Mouse (Mus musculus): ENCODE results near the gene Cnih3.
A peak's percentile ranks its signal among the peaks of the same experiment; 100 is the strongest.

Cnih3 gene

GRCm38 (mm10) chr1:181352367-181353199 is at the start of gene Cnih3:
TSS of gene Cnih3 (plus strand) at chr1:181352628.
- DNase-seq = peak; percentile 53 to 71

DNA sequence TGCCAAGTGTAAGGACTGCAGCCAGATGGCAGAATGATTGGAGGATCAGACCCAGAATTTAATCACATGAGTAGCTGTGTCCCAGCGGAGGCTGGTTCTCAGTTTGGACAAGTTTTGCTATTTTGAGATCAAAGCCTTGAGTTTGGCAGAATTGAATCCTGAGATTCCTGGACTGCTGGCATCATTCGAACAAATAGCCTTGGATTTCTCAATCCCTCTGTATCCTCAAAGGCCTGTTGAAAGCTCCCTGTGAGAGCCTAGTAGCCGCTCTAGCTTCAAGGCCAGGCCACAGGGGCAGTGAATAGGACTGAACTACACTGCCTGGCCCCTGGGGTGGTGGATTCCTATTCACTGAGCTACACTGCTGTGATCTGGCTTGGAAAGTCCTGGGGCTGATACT is 44.4 kb upstream of the Cnih3 start:
- no peak for DNase-seq

- DNase-seq = no peak
Observed at GRCm38 (mm10) chr1:181310712-181311111, 41.7 kb upstream of the Cnih3 start.

DNA sequence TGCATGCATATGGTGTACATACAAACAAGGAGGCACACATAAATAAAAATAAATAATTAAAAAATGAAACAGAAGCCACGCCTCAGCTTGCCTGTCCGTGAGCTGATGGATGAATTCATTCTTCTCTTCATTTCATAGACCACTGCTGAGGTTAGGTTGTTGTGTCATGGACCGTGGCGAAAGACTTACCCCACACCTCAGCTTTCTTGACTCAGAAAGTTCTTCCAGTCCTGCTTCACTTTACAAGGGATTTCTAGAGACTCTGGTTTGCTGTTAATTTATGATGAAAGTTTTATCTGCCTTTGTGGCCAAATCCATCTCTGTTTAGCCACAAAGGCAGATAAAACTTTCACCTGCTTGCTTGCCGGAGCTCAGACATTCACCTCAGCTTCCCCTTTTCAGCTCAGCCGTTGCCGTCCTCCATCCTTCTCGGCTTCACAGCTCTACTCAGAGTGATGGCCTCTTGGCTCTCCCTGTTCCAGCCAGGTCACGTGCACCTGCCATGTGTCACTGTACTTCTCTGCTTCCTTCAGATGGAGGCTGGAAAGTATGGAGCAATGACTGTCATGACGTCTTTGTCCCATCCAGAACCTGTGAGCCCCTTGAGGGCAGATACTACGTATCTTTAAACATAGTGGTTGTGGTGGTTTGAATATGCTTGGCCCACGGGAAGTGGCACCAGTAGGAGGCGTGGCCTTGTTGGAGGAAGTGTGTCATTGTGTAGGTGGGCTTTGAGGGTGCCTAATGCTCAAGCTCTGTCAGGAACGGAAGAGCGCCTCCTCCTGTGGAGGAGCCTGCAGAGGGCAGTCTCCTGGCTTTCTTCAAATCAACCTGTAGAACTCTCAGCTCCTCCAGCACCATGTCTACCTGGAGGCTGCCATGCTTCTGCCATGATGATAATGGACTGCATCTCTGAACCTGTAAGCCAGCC is 40.0 kb upstream of the Cnih3 start:
- DNase-seq = no peak

GRCm38 (mm10) chr1:181313046-181313415 is 39.4 kb upstream of the Cnih3 start:
- DNase-seq = no peak

GRCm38 (mm10) chr1:181314301-181314700 is 38.1 kb upstream of the Cnih3 start:
- DNase-seq = no peak

DNA sequence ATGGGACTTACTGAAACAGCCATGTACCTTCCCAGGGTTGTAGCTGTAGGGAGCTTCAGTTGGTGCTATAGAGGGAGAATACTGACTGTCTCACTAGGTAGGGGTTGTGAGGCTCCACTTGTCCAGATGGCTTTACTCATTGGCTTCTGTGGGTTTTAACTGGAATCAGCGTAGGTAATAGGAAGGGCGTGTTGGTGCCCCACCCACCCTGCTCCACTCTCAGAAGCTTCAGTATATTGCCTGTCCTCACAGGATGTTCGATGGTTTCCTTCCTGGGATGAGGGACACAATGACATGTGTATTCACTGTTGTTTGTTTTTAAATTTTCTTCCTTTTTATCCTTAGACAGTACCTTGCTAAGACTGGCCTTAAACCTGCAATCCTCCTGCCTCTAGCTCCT is 37.1 kb upstream of the Cnih3 start:
- DNase-seq = no peak

DNA sequence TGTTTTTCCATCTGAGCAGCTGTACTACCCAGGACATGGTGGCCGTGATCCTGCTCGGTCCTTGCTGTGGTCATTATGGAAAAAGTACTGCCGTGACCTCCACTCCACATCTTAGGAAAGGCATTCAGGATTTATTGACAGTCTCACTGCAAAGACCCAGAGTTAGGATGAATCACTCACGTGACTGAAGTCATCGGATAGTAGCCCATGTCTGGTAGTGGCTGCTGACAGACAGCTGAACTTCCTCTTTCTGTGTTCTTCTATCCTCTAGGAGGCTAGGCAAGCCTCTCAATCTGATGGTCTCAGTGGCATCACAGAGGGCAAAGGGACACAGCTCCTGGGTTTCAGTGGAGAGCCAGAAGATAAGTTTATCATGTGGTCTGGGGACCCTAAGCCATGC is 35.9 kb upstream of the Cnih3 start:
- no peak for DNase-seq

DNA sequence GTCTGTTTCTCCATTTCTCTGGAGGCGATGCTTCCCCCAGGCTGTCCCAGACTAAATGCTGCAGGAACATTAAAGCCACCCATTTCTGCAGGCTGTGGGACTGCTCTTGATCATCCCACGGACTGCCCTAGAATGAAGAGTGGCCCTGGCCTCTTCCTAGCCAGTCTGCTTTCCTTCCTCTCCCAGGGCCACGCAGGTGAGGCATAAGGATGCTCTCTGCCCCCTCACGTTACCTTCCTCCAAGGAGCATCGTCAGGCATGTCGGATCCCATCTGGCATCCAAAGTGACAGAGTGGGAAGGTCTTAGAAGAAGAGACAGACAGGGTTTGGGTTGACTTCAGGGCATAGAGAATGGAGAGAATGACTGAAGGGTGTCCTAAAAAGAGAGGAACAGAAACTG is 33.0 kb upstream of the Cnih3 start:
- no peak for DNase-seq

DNA sequence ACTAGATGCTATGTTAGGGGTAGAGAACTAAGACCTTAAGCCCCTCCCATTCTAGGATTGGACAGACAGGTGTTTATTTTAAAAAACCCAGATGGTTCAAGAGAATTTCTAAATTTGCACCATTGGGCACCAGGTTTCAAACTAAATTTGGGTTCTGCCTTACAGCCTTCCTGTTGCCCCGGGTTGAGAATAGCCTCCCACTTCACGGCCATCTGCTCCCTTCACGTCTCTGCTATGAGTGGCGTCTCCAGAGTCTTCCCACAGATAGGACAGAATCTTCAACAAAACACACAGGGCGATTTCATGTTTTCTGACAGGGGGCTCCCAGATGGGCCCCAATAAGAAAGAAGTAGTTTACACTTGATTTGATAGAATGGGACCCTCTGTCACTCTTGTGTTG is 31.3 kb upstream of the Cnih3 start:
- DNase-seq = no peak

DNA sequence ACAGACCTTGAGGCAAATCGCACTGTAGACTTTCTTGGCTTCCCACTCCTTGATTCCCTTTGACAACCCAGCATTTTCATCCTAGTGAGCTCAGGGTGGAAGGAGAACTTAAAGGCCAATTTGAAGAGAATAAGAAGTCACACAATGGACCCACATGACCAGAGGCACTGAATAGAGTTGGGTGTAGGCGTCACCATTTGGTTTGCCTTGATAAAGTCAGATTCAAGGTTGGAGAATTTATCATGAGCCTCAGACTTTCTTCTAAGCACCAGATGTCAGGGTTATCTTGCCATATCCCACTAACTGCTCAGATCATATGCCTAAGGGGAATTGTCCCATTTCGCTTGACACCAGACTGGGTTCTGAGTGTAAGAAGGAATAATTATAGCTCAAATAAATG is 29.3 kb upstream of the Cnih3 start:
- no peak for DNase-seq

DNA sequence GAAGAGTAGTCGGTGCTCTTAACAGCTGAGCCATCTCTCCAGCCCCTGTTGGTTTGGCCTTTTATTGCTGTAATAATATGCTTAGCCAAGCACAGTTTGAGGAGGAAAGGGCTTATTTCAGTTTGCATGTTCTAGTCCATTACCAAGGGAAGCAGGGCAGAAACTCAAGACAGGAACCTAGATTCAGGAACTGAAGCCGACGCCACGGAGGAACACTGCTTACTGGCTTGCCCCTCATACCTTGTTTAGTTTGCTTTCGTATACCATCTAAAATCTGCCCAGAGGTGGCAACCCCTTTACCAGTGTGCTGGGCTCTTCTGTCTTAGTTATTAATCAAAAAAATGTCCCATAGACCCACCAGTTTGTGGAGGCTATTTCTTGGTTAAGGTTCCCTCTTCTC is 25.3 kb upstream of the Cnih3 start:
- DNase-seq = no peak

DNA sequence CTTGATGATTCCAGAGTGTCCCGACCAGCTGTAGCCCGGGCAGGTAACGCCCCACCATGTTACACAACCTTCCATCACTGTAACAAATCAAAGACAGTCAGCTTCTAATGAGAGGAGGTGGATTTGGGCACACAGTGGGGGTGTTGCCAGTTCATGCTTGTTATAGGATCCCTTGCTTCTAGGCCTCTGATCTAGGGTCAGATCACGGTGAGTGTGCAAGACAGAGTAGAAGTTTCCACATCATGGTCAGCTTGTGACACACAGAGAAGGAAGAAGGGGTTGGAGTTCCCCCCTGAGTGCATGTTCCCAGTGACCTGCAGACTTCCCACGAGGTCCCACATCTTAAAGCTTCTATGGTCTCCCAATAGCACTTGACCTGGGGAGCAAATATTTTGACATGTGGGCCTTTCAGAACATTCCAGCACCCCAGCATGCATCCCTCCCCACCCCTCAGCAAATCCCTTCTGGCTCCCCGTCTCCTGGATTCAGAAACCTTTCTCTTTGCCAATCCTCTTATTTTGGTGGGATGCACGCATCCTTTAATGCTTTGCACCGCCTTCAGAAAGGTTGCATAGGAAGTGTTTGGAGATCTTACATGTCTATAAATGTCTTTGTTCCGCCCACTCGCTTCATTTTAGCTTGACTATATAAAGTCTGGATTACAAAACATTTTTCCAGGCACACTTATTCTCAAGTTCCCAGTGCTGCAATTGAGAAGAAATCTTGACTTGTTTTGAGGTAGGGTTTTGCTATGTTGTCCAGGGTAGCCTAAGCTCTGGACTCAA is 24.6 kb upstream of the Cnih3 start:
- no peak for DNase-seq

- no peak for DNase-seq
Observed at GRCm38 (mm10) chr1:181329110-181329509, 23.3 kb upstream of the Cnih3 start.

DNA sequence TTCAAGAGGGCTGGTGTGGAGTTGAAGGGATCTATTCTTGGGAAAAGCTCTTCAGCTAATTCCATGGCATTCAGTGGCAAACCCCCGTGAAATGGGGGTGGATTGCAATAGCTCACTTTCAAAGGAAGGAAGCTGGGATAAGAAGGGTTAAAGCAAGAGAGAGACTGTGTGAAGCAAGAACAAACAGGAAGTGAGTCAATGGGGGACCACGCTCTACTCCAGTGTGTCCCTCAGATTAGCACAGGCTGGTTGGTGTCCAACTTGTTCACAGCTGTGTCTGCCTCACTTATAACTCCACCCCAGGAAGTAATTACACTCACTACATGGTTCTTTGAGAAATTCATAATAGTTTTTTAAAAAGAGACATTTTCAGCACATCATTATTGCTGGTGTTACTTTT is 19.8 kb upstream of the Cnih3 start:
- DNase-seq = peak; percentile 16 to 42

GRCm38 (mm10) chr1:181334329-181335018 is 18.0 kb upstream of the Cnih3 start:
- DNase-seq = no peak

DNA sequence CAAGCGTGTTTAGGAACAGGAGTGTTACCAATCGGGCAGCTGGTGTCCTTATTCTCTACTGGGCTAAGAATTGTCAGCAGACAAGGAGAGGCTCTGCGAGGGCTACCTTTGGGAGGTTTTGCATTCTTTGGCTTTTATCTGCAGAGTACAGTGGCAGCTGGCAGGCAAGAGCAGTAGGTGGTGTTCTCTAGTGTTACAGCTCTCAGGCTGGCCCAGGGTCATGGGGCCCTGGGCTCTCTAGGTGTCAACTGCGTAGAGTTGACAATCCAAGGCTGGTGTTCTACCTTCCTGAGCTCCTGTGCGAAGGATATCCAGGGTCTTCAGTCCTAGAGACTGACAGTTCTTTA is 17.4 kb upstream of the Cnih3 start:
- no peak for DNase-seq

DNA sequence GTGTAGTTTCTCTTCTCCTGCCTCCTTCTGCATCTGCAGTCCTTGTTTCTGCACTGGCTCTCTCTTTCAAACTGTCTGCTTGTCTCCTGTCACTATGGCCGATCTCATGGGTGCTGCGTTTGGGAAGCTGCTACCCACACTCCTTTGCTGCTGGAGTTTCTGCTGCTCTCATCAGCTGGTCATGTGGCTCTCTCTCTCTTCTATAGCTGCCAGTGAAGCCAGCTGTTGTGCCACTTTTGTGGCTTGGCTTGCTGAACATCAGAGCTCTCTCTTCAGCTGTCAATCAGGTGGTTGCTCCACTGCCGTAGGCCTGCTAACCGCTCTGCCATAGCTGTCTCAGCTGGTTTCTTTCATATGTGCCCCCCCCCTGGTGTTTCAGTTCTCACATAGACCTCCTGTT is 17.0 kb upstream of the Cnih3 start:
- DNase-seq = no peak

DNA sequence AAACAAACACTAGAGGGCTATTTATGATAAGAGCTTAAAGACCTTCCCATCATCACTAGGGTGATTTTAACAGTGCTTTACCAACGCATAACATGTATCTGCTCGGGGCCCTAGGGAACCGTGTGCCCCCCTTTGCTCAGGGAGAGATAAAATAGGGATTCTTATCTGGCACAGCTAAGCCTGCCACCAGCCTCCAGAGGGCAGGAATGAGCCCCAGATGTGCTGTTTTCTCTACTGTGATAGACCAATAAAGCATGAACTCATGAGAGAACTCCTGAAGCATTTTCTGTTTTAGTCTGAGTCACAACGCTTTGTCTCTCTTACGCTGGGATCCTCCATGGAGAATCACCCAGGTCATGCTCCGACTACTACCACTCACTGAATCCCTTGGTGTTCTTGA is 15.6 kb upstream of the Cnih3 start:
- DNase-seq = no peak

DNA sequence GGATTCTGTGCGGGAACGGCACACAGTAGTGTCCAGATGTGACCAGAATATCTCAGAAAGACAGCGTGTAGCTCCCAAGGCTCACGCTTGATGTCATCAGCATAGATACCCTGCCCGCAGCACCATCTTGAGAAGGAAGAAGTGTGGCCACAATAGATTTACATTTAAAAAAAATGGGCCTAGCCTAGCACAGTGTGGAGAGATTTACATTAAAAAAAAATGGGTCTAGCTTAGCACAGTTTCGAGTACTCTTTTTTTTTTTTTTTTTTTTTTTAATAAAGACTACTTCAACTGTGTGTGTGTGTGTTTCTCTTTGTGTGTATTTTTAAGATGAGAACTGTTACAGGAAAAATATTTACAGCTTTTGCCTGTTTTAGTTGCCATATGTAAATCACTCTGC is 13.3 kb upstream of the Cnih3 start:
- DNase-seq = no peak

DNA sequence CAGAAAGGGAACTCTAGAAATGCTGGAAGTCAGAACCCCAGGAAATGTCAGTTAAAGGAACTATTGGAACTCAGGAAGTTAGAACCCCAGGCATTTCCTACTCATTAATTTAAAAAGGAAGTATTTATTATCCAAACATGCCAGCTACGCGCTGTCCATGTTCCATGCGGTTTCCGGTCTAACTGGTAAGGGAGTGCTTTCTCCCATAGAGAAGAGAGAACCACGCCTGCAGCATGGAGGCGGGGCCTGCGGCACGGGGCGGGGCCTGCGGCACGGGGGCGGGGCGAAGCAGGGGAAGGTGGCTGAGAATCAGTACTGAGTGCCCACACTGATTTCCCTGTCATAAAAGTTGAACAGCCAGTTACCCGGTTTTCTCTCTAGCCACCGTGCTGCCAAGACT is 6.9 kb upstream of the Cnih3 start:
- peak; percentile 61 to 71 for DNase-seq

GRCm38 (mm10) chr1:181352043-181352366 is 423 bp upstream of the Cnih3 start:
- no peak for DNase-seq

All from lung, postnatal 4 days (tissue).